Mouse (Mus musculus): Measurements from ENCODE around the gene Rrn3. TPM values are rescaled to one million over a fixed set of nuclear protein-coding genes. Genes with fewer than 3 reads are reported as not detected.
"Not testable (repeated sequence)": the region's sequence is repeated elsewhere in the genome, so short reads cannot be mapped to it uniquely, and the experiment has no call there.

Gene Rrn3
- total and polyA plus RNA-seq, 3 experiments: 60.0 to 92.8 TPM; not detected in 1

- Histone ChIP-seq H3K4me3 (ENCODE audit: control insufficient read depth in 1 of 2, insufficient read depth in 1 of 2, low read depth in 2 of 2, low read length in 2 of 2) (no peak overlapping the region), H3K9ac (ENCODE audit: control insufficient read depth, low read depth, low read length, poor library complexity, severe bottlenecking) (no peak overlapping the region), H3K27ac (ENCODE audit: control insufficient read depth, low read depth, low read length) (no peak overlapping the region), H3K4me1 (ENCODE audit: control insufficient read depth in 1 of 2, insufficient read depth in 2 of 2, low read length in 2 of 2) (peaks cover 0 to 6% of the 10 kb centered on the region in 2 experiments; a peak in 2 of 4 replicates), H3K36me3 (ENCODE audit: control insufficient read depth in 1 of 2, insufficient read depth in 2 of 2, low read length in 2 of 2) (peaks cover 0 to 8% of the 10 kb centered on the region in 2 experiments; a peak in 2 of 4 replicates), H3K9me3 (replicated peaks; ENCODE audit: insufficient read depth, low read length) (no peaks in the 10 kb centered on the region), H3K27me3 (ENCODE audit: control insufficient read depth in 1 of 2, insufficient read depth in 2 of 2, low read length in 2 of 2) (no peaks in the 10 kb centered on the region), H3K79me2 (ENCODE audit: control insufficient read depth, insufficient read depth, low read length, poor library complexity) (peaks cover 2% of the 10 kb centered on the region; the same call in 1 of the 2 replicates)
- DNase-seq (ENCODE audit: low read depth, low spot score): peak; percentile 25
- TF ChIP-seq ZNF384 (IDR thresholded peaks at IDR 0.05; ENCODE audit: low read depth, low read length) (peak; percentile 91), CHD1 (IDR thresholded peaks at IDR 0.05; ENCODE audit: low read depth, low read length) (no peak), SMC3 (IDR thresholded peaks at IDR 0.05; ENCODE audit: low read depth, low read length) (no peak)
Observed at GRCm38 (mm10) chr16:13757823-13758222, 22.7 kb upstream of the Rrn3 start.

DNA sequence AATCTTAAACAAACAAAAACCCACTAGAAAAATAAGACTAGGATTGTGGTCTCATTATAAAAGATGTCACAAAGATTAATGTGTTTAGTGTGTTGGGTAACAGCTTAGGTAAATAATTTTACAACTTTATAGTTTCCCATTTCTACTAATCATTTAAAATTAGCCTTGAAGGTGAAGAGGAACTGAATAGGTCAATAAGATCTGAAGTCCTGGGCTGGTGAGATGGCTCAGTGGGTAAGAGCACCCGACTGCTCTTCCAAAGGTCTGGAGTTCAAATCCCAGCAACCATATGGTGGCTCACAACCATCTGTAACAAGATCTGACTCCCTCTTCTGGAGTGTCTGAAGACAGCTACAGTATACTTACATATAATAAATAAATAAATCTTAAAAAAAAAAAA lies 17.7 kb upstream of the Rrn3 start:
- not testable (repeated sequence) for H3K27ac ChIP-seq (ENCODE audit: control insufficient read depth, low read depth, low read length); H3K27me3 ChIP-seq (ENCODE audit: control insufficient read depth in 1 of 2, insufficient read depth in 2 of 2, low read length in 2 of 2); H3K79me2 ChIP-seq (ENCODE audit: control insufficient read depth, insufficient read depth, low read length, poor library complexity); H3K9me3 ChIP-seq (replicated peaks; ENCODE audit: insufficient read depth, low read length); H3K9ac ChIP-seq (ENCODE audit: control insufficient read depth, low read depth, low read length, poor library complexity, severe bottlenecking); H3K4me1 ChIP-seq (ENCODE audit: control insufficient read depth in 1 of 2, insufficient read depth in 2 of 2, low read length in 2 of 2); H3K4me3 ChIP-seq (ENCODE audit: control insufficient read depth in 1 of 2, insufficient read depth in 1 of 2, low read depth in 2 of 2, low read length in 2 of 2); H3K36me3 ChIP-seq (ENCODE audit: control insufficient read depth in 1 of 2, insufficient read depth in 2 of 2, low read length in 2 of 2); DNase-seq (ENCODE audit: low read depth, low spot score)
- 0 out of 2 replicates have a peak, but pooled peaks have one; percentile 58 for TF ChIP-seq TBP (IDR thresholded peaks at IDR 0.05; ENCODE audit: low read depth, low read length)

DNA sequence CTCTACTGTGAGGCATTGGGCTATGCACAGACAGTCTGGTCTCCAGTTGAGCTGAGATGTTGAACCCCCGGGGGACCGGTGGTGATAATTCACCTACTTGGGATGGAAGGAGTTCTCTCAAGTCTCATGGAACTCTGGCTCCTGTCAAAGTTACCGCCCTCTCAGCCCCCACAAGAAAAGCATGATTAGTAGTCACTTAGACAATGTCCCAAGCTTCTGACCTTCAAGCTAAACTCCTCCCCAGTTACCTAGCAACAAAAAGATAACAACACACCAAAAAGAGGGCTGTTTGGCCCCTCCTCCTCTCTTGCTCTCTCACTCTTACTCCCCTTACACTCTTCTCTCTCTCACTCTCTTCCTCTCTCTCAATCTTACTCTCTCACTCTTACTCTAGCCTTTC lies 16.0 kb upstream of the Rrn3 start:
- H3K4me1 ChIP-seq (ENCODE audit: control insufficient read depth in 1 of 2, insufficient read depth in 2 of 2, low read length in 2 of 2): no peaks in the 10 kb centered on the region
- no peak for TF ChIP-seq BHLHE40 (IDR thresholded peaks at IDR 0.05; ENCODE audit: borderline replicate concordance, low read depth, low read length)
- TF ChIP-seq USF2 (IDR thresholded peaks at IDR 0.05; ENCODE audit: borderline replicate concordance in 1 of 2, insufficient read depth in 1 of 2, low read depth in 1 of 2, low read length in 2 of 2): no peak
- no peak for TF ChIP-seq EP300 (IDR thresholded peaks at IDR 0.05; ENCODE audit: low read depth in 1 of 2, low read length in 2 of 2)

DNA sequence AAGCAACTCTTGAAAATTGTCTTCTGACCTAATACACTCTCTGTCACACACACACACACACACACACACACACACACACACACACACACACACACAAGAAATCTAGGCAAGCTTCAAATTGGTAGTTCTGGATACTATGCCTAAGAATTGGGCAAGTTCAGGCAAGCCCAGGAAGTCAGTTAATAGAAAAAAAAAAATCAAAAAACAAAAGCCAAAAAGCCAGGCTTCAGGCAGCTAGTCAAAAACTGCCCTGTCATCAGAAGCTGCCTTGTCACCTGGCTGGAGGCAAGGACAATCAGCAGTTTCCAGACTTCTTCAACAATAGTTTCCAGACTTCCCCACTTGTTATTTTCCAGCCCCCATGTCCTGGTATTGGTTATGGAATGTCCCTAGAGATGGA lies 14.1 kb upstream of the Rrn3 start:
- H3K9ac ChIP-seq (ENCODE audit: control insufficient read depth, low read depth, low read length, poor library complexity, severe bottlenecking): no peak overlapping the region
- H3K79me2 ChIP-seq (ENCODE audit: control insufficient read depth, insufficient read depth, low read length, poor library complexity): no peaks in the 10 kb centered on the region
- H3K4me1 ChIP-seq (ENCODE audit: control insufficient read depth in 1 of 2, insufficient read depth in 2 of 2, low read length in 2 of 2): no peaks in the 10 kb centered on the region
- no peak for DNase-seq (ENCODE audit: low read depth, low spot score)
- H3K4me3 ChIP-seq (ENCODE audit: control insufficient read depth in 1 of 2, insufficient read depth in 1 of 2, low read depth in 2 of 2, low read length in 2 of 2): no peak overlapping the region
- no peak for TF ChIP-seq POLR2AphosphoS2 (IDR thresholded peaks at IDR 0.05; ENCODE audit: low read length)
- TF ChIP-seq POLR2A (IDR thresholded peaks at IDR 0.05; ENCODE audit: control insufficient read depth in 1 of 2, insufficient read depth in 1 of 2, low read depth in 1 of 2, low read length in 2 of 2, poor library complexity in 1 of 2): no peak
- TF ChIP-seq ETS1 (IDR thresholded peaks at IDR 0.05; ENCODE audit: low read depth, low read length): no peak
- TF ChIP-seq MAZ (IDR thresholded peaks at IDR 0.05; ENCODE audit: low read depth, low read length): no peak
- H3K36me3 ChIP-seq (ENCODE audit: control insufficient read depth in 1 of 2, insufficient read depth in 2 of 2, low read length in 2 of 2): no peaks in the 10 kb centered on the region
- H3K9me3 ChIP-seq (replicated peaks; ENCODE audit: insufficient read depth, low read length): no peaks in the 10 kb centered on the region
- no peak overlapping the region for H3K27ac ChIP-seq (ENCODE audit: control insufficient read depth, low read depth, low read length)
- H3K27me3 ChIP-seq (ENCODE audit: control insufficient read depth in 1 of 2, insufficient read depth in 2 of 2, low read length in 2 of 2): peaks cover 2 to 3% of the 10 kb centered on the region in 2 experiments; a peak in 3 of 4 replicates

More for the DNA sequence above, 16.0 kb upstream of the Rrn3 start:
- Histone ChIP-seq H3K79me2 (ENCODE audit: control insufficient read depth, insufficient read depth, low read length, poor library complexity) (no peaks in the 10 kb centered on the region), H3K27ac (ENCODE audit: control insufficient read depth, low read depth, low read length) (no peak overlapping the region), H3K9ac (ENCODE audit: control insufficient read depth, low read depth, low read length, poor library complexity, severe bottlenecking) (no peak overlapping the region), H3K4me3 (ENCODE audit: control insufficient read depth in 1 of 2, insufficient read depth in 1 of 2, low read depth in 2 of 2, low read length in 2 of 2) (no peak overlapping the region), H3K9me3 (replicated peaks; ENCODE audit: insufficient read depth, low read length) (no peaks in the 10 kb centered on the region), H3K27me3 (ENCODE audit: control insufficient read depth in 1 of 2, insufficient read depth in 2 of 2, low read length in 2 of 2) (peaks cover 2 to 3% of the 10 kb centered on the region in 2 experiments; a peak in 3 of 4 replicates), H3K36me3 (ENCODE audit: control insufficient read depth in 1 of 2, insufficient read depth in 2 of 2, low read length in 2 of 2) (no peaks in the 10 kb centered on the region)
- no peak for DNase-seq (ENCODE audit: low read depth, low spot score)

DNA sequence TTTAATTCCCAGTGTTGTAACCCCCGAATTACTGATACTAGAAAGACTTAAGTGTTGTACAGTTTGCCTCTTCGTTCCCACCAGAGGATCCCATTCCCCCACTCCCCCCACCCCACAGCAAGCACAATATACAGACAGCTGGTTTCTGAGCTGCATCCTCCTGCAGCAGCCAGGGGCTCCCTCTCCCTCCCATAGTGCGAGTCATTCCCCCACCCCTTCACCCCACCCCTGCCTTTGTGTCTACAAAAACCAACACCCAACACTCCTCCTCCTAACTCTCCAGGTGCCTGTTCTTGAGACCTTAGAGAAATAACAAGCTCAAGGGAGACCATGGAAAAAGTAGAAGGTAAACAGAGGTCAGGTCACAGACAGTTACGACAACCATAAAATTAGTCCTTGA lies 8.9 kb upstream of the Rrn3 start:
- H3K27ac ChIP-seq (ENCODE audit: control insufficient read depth, low read depth, low read length); H3K4me1 ChIP-seq (ENCODE audit: control insufficient read depth in 1 of 2, insufficient read depth in 2 of 2, low read length in 2 of 2); H3K9ac ChIP-seq (ENCODE audit: control insufficient read depth, low read depth, low read length, poor library complexity, severe bottlenecking); DNase-seq (ENCODE audit: low read depth, low spot score); H3K27me3 ChIP-seq (ENCODE audit: control insufficient read depth in 1 of 2, insufficient read depth in 2 of 2, low read length in 2 of 2); H3K36me3 ChIP-seq (ENCODE audit: control insufficient read depth in 1 of 2, insufficient read depth in 2 of 2, low read length in 2 of 2); H3K79me2 ChIP-seq (ENCODE audit: control insufficient read depth, insufficient read depth, low read length, poor library complexity); H3K4me3 ChIP-seq (ENCODE audit: control insufficient read depth in 1 of 2, insufficient read depth in 1 of 2, low read depth in 2 of 2, low read length in 2 of 2); H3K9me3 ChIP-seq (replicated peaks; ENCODE audit: insufficient read depth, low read length): not testable (repeated sequence)
